17 mouse cellular contexts compared by ENCODE assay signal in genomic region chr7:43936551-43936950, GRCm38 (mm10).
DNase-seq lines count a peak whose midpoint lies in the region.
"Had no signal": no experiment of that assay in that cellular context is flagged by ENCODE, and none has a peak within 500 bp of the region (broad histone marks: within the 10 kb centered on the region; RNA-seq: fewer than 3 reads in every experiment).

No protein-coding gene starts in this region.

- DNase-seq in CD4-positive helper T cell, adult 2 months (ENCODE audit: low read depth, low spot score): peak; percentile 14
- DNase-seq in ES-CJ7 (ENCODE audit: low read depth, low spot score) (peak; percentile 67), ZHBTc4 (ENCODE audit: low read depth, low spot score) (peak; percentile 21)
- no peak for DNase-seq in heart, adult 9 months (ENCODE audit: low spot score in 2 of 2)
- DNase-seq in kidney, postnatal 4 days: no peak
- DNase-seq: adrenal gland, adult 2 months; adrenal gland, postnatal 10 days; adrenal gland, postnatal 25 days; B cell, adult 2 months; cerebellum, adult 11 months; cerebellum, adult 18-20 months; cerebellum, adult 8-10 months; cerebellum, adult 9-11 months; cerebellum, postnatal 14 days; cerebellum, postnatal 36 days; embryo, embryonic 11 days; forebrain, postnatal 0 days had no signal

Comparison
In these comparisons a context has a peak if more than half of its experiments do, and no peak if none do; other contexts are left out.
1. DNase-seq: peak in CD4-positive helper T cell, adult 2 months (single experiment), ES-CJ7 (single experiment) and ZHBTc4 (single experiment); none in heart, adult 9 months (0 of 2) and kidney, postnatal 4 days (0 of 2).